Mouse (Mus musculus) limb, embryonic 13.5 days (tissue): ENCODE data around the gene Zscan12. TPM values are rescaled to one million over a fixed set of nuclear protein-coding genes. Genes with fewer than 3 reads are reported as not detected.

Experiments used
- ATAC-seq: fragments of 200-750 bp; cut with Nextera tagmentation; 2 replicates; pipeline ENCODE4 v1.8.0; 2017; ENCODE audit warnings: low read depth, moderate number of reproducible peaks, moderate TSS enrichment; ENCODE audit not compliant: low FRiP score
- H3K27ac ChIP-seq: fragments of 300-500 bp; sonication (generic); 2 replicates; pipeline ENCODE4 v1.5.1; 2015; ENCODE audit warnings: inconsistent platforms, mild to moderate bottlenecking, moderate library complexity
- H3K27me3 ChIP-seq: fragments of 300-500 bp; sonication (generic); 2 replicates; pipeline ENCODE4 v1.6.1; 2015; ENCODE audit warnings: mild to moderate bottlenecking, inconsistent platforms
- H3K36me3 ChIP-seq: fragments of 300-500 bp; sonication (generic); 2 replicates; pipeline ENCODE4 v1.6.1; 2015; ENCODE audit warnings: inconsistent platforms, mild to moderate bottlenecking, moderate library complexity
- H3K4me1 ChIP-seq: fragments of 300-500 bp; sonication (generic); 2 replicates; pipeline ENCODE4 v1.6.1; 2015; ENCODE audit warnings: inconsistent platforms
- H3K4me2 ChIP-seq: fragments of 300-500 bp; sonication (generic); replicated peaks from 2 replicates; pipeline ENCODE4 v1.6.1; 2015; ENCODE audit warnings: inconsistent platforms, mild to moderate bottlenecking, moderate library complexity
- H3K4me3 ChIP-seq: fragments of 300-500 bp; sonication (generic); 2 replicates; pipeline ENCODE4 v1.5.1; 2015; ENCODE audit warnings: moderate library complexity, mild to moderate bottlenecking, inconsistent platforms
- H3K9ac ChIP-seq: fragments of 300-500 bp; sonication (generic); 2 replicates; pipeline ENCODE4 v1.6.1; 2015; ENCODE audit warnings: mild to moderate bottlenecking, inconsistent platforms
- H3K9me3 ChIP-seq: fragments of 300-500 bp; sonication (generic); 2 replicates; pipeline ENCODE4 v1.6.1; 2016; ENCODE audit warnings: inconsistent platforms
- WGBS: fragments of 180-500 bp; shearing (Covaris S2); methylation state at CpG from one replicate; pipeline ENCODE4 v1.1.7; 2015; 5-methylcytosine and 5-hydroxymethylcytosine counted together
- polyA plus RNA-seq: library from polyadenylated mRNA; unstranded; fragments of >200 nt; fragmentation: Nextera tagmentation; extraction: Ambion mirVana; gene quantifications from 2 replicates; pipeline ENCODE4 v1.2.1, GENCODE M21; 2015

The Zscan12 gene
- polyA plus RNA-seq, 1 experiment from 2014 or later, result 14.6 TPM

GRCm38 (mm10) chr13:21402848-21403247, 40.2 kb downstream of the Zscan12 start:
- Histone ChIP-seq H3K27ac (no peak overlapping the region), H3K9ac (peak overlapping the region; percentile 92), H3K4me1 (peaks cover 17% of the 10 kb centered on the region), H3K27me3 (no peaks in the 10 kb centered on the region), H3K36me3 (peaks cover 21% of the 10 kb centered on the region), H3K9me3 (no peaks in the 10 kb centered on the region), H3K4me2 (peak overlapping the region; percentile 72), H3K4me3 (peak overlapping the region; percentile 80)
- ATAC-seq, result peak; percentile 49; the same call in 1 of the 2 replicates
- WGBS, result 0% methylated on average over 2 of the region's 2 CpGs

GRCm38 (mm10) chr13:21407341-21407740, 44.7 kb downstream of the Zscan12 start:
- Histone ChIP-seq H3K27me3 (no peaks in the 10 kb centered on the region), H3K4me3 (0 out of 2 replicates have a peak overlapping the region, but pooled peaks have one; percentile 51), H3K36me3 (no peaks in the 10 kb centered on the region), H3K9me3 (no peaks in the 10 kb centered on the region), H3K4me1 (peaks cover 8% of the 10 kb centered on the region), H3K27ac (no peak overlapping the region), H3K9ac (no peak overlapping the region), H3K4me2 (peak overlapping the region; percentile 71)
- no peak for ATAC-seq
- 77% methylated on average over 11 of the region's 11 CpGs for WGBS

- Histone ChIP-seq H3K4me3 (peak overlapping the region; percentile 51), H3K27me3 (no peaks in the 10 kb centered on the region), H3K9me3 (no peaks in the 10 kb centered on the region), H3K9ac (peak overlapping the region; percentile 70), H3K36me3 (no peaks in the 10 kb centered on the region), H3K4me2 (peak overlapping the region; percentile 71), H3K27ac (peak overlapping the region; percentile 73), H3K4me1 (peaks cover 8% of the 10 kb centered on the region)
- ATAC-seq, result peak; percentile 96
- 4% methylated on average over 27 of the region's 27 CpGs for WGBS
These were observed 45.6 kb downstream of the Zscan12 start for GRCm38 (mm10) chr13:21407969-21408804.

- Histone ChIP-seq H3K27me3 (no peaks in the 10 kb centered on the region), H3K4me2 (peak overlapping the region; percentile 71), H3K9ac (0 out of 2 replicates have a peak overlapping the region, but pooled peaks have one; percentile 37), H3K4me1 (peaks cover 8% of the 10 kb centered on the region), H3K9me3 (no peaks in the 10 kb centered on the region), H3K36me3 (no peaks in the 10 kb centered on the region), H3K27ac (peak overlapping the region; percentile 73; the same call in 1 of the 2 replicates), H3K4me3 (peak overlapping the region; percentile 51)
- WGBS, result 49% methylated on average over 11 of the region's 11 CpGs
- ATAC-seq, result 0 out of 2 replicates have a peak, but pooled peaks have one; percentile 55
These were observed 46.3 kb downstream of the Zscan12 start for GRCm38 (mm10) chr13:21408805-21409459.

- Histone ChIP-seq H3K27me3 (no peaks in the 10 kb centered on the region), H3K4me2 (no peak overlapping the region), H3K4me1 (no peaks in the 10 kb centered on the region), H3K9ac (no peak overlapping the region), H3K9me3 (no peaks in the 10 kb centered on the region), H3K27ac (no peak overlapping the region), H3K36me3 (no peaks in the 10 kb centered on the region), H3K4me3 (no peak overlapping the region)
- 72% methylated on average over 15 of the region's 15 CpGs for WGBS
- ATAC-seq, result no peak
These were observed 51.9 kb downstream of the Zscan12 start for GRCm38 (mm10) chr13:21414231-21415212.

- Histone ChIP-seq H3K27ac (no peak overlapping the region), H3K9me3 (no peaks in the 10 kb centered on the region), H3K36me3 (no peaks in the 10 kb centered on the region), H3K4me3 (no peak overlapping the region), H3K27me3 (no peaks in the 10 kb centered on the region), H3K4me1 (no peaks in the 10 kb centered on the region), H3K9ac (no peak overlapping the region), H3K4me2 (no peak overlapping the region)
- ATAC-seq, result no peak
- 74% methylated on average over 4 of the region's 4 CpGs for whole genome bisulfite sequencing
These were observed 52.6 kb downstream of the Zscan12 start for GRCm38 (mm10) chr13:21415266-21415665.

GRCm38 (mm10) chr13:21415750-21416149, 53.1 kb downstream of the Zscan12 start:
- no peaks in the 10 kb centered on the region for H3K27me3 ChIP-seq

GRCm38 (mm10) chr13:21417298-21418010, 54.8 kb downstream of the Zscan12 start:
- WGBS, result 70% methylated on average over 6 of the region's 6 CpGs
- H3K9me3 ChIP-seq, result no peaks in the 10 kb centered on the region
- H3K27me3 ChIP-seq, result no peaks in the 10 kb centered on the region
- ATAC-seq, result no peak
- no peak overlapping the region for H3K4me2 ChIP-seq
- H3K9ac ChIP-seq, result no peak overlapping the region
- no peak overlapping the region for H3K4me3 ChIP-seq
- no peaks in the 10 kb centered on the region for H3K4me1 ChIP-seq
- no peaks in the 10 kb centered on the region for H3K36me3 ChIP-seq
- H3K27ac ChIP-seq, result no peak overlapping the region

More at GRCm38 (mm10) chr13:21415750-21416149, 53.1 kb downstream of the Zscan12 start:
- no peak overlapping the region for H3K4me3 ChIP-seq
- 91% methylated on average over 2 of the region's 2 CpGs for WGBS
- no peaks in the 10 kb centered on the region for H3K4me1 ChIP-seq
- H3K27ac ChIP-seq, result no peak overlapping the region
- no peaks in the 10 kb centered on the region for H3K36me3 ChIP-seq
- no peak overlapping the region for H3K9ac ChIP-seq
- ATAC-seq, result no peak
- H3K4me2 ChIP-seq, result no peak overlapping the region
- no peaks in the 10 kb centered on the region for H3K9me3 ChIP-seq

- Histone ChIP-seq H3K9ac (no peak overlapping the region), H3K9me3 (no peaks in the 10 kb centered on the region), H3K4me2 (no peak overlapping the region), H3K4me1 (no peaks in the 10 kb centered on the region), H3K27me3 (no peaks in the 10 kb centered on the region), H3K27ac (no peak overlapping the region), H3K4me3 (no peak overlapping the region), H3K36me3 (no peaks in the 10 kb centered on the region)
- ATAC-seq, result no peak
- 62% methylated on average over 6 of the region's 6 CpGs for WGBS
These were observed 56.2 kb downstream of the Zscan12 start for GRCm38 (mm10) chr13:21418865-21419264.
